Mouse (Mus musculus): ENCODE results near the gene Aifm1.

GRCm38 (mm10) chrX:48455018-48455417 is 58.3 kb downstream of the Aifm1 start:
- TF ChIP-seq USF1 (IDR thresholded peaks at IDR 0.05; ENCODE audit: low read depth), result no peak
- TF ChIP-seq CEBPB (IDR thresholded peaks at IDR 0.05; ENCODE audit: low read depth), result no peak
- TF ChIP-seq CTCF (IDR thresholded peaks at IDR 0.05; ENCODE audit: control insufficient read depth, insufficient read depth, insufficient read length), result no peak
- TF ChIP-seq MAX (IDR thresholded peaks at IDR 0.05), result no peak
- TF ChIP-seq MYOD1 (IDR thresholded peaks at IDR 0.05; ENCODE audit: control insufficient read depth, insufficient read length, low read depth), result no peak
- TF ChIP-seq FOSL1 (IDR thresholded peaks at IDR 0.05; ENCODE audit: insufficient read depth, low read length, poor library complexity, severe bottlenecking), result no peak
- no peak for TF ChIP-seq MYOG (IDR thresholded peaks at IDR 0.05; ENCODE audit: control insufficient read depth, extremely low read depth, insufficient read length)

Data from C2C12 (cell line).